Mouse (Mus musculus) kidney, embryonic 14.5 days (tissue): Measurements from ENCODE around the gene Slc38a10. TPM values are rescaled to one million over a fixed set of nuclear protein-coding genes. Genes with fewer than 3 reads are reported as not detected.
A peak's percentile ranks its signal among the peaks of the same experiment; 100 is the strongest.

Source experiments
- ATAC-seq: fragments of 200-750 bp; cut with Nextera tagmentation; 2 replicates; pipeline ENCODE4 v1.8.0; 2017; ENCODE audit warnings: moderate number of reproducible peaks, mild to moderate bottlenecking, moderate TSS enrichment, moderate library complexity; ENCODE audit not compliant: low FRiP score, low TSS enrichment
- H3K27ac ChIP-seq: fragments of 300-500 bp; sonication (generic); 2 replicates; pipeline ENCODE4 v1.5.1; 2014; ENCODE audit warnings: low read depth, mild to moderate bottlenecking, low read length, moderate library complexity, mixed read lengths
- H3K27me3 ChIP-seq: fragments of 300-500 bp; sonication (generic); 2 replicates; pipeline ENCODE4 v1.6.1; 2014; ENCODE audit warnings: mild to moderate bottlenecking, low read length; ENCODE audit not compliant: control insufficient read depth, insufficient read depth
- H3K36me3 ChIP-seq: fragments of 300-500 bp; sonication (generic); 2 replicates; pipeline ENCODE4 v1.6.1; 2014; ENCODE audit warnings: low read length, mixed read lengths; ENCODE audit not compliant: control insufficient read depth, insufficient read depth
- H3K4me1 ChIP-seq: fragments of 300-500 bp; sonication (generic); 2 replicates; pipeline ENCODE4 v1.6.1; 2014; ENCODE audit warnings: low read length, mixed read lengths; ENCODE audit not compliant: control insufficient read depth, insufficient read depth
- H3K4me2 ChIP-seq: fragments of 300-500 bp; sonication (generic); replicated peaks from 2 replicates; pipeline ENCODE4 v1.6.1; 2014; ENCODE audit warnings: low read depth, mild to moderate bottlenecking, low read length
- H3K4me3 ChIP-seq: fragments of 300-500 bp; sonication (generic); 2 replicates; pipeline ENCODE4 v1.5.1; 2014; ENCODE audit warnings: mild to moderate bottlenecking, low read length
- H3K9ac ChIP-seq: fragments of 300-500 bp; sonication (generic); 2 replicates; pipeline ENCODE4 v1.6.1; 2014; ENCODE audit warnings: low read depth, mild to moderate bottlenecking, low read length, moderate library complexity
- H3K9me3 ChIP-seq: fragments of 300-500 bp; sonication (generic); 2 replicates; pipeline ENCODE4 v1.6.1; 2016; ENCODE audit warnings: low read length; ENCODE audit not compliant: control insufficient read depth
- WGBS: fragments of 180-500 bp; shearing (Covaris S2); extraction: QIAGEN DNeasy Blood & Tissue Kit; methylation state at CpG from one replicate; pipeline ENCODE4 v1.1.7; 2014; 5-methylcytosine and 5-hydroxymethylcytosine counted together
- polyA plus RNA-seq: library from polyadenylated mRNA; unstranded; fragments of >200 nt; fragmentation: Nextera tagmentation; extraction: Ambion mirVana; gene quantifications from 2 replicates; pipeline ENCODE4 v1.2.1, GENCODE M21; 2014

Gene Slc38a10
- polyA plus RNA-seq, 1 experiment from 2014 or later, result 81.2 TPM

- ATAC-seq, result no peak
- WGBS, result 35% methylated on average over 5 of the region's 5 CpGs
- Histone ChIP-seq H3K27ac (no peak overlapping the region), H3K36me3 (no peaks in the 10 kb centered on the region), H3K9ac (no peak overlapping the region), H3K4me1 (peaks cover 54% of the 10 kb centered on the region), H3K4me2 (no peak overlapping the region), H3K9me3 (no peaks in the 10 kb centered on the region), H3K27me3 (no peaks in the 10 kb centered on the region), H3K4me3 (no peak overlapping the region)
Measured at GRCm38 (mm10) chr11:120167059-120167458, 15.9 kb upstream of the Slc38a10 start.

- no peaks in the 10 kb centered on the region for H3K36me3 ChIP-seq
- WGBS, result 13% methylated on average over 17 of the region's 17 CpGs
- peaks cover 55% of the 10 kb centered on the region for H3K4me1 ChIP-seq
- H3K9ac ChIP-seq, result peak overlapping the region; percentile 2; the same call in 1 of the 2 replicates
- H3K4me3 ChIP-seq, result no peak overlapping the region
- H3K27ac ChIP-seq, result peak overlapping the region; percentile 81
- peak overlapping the region; percentile 21; the same call in 1 of the 2 replicates for H3K4me2 ChIP-seq
- no peaks in the 10 kb centered on the region for H3K27me3 ChIP-seq
- peak; percentile 78 for ATAC-seq
- H3K9me3 ChIP-seq, result no peaks in the 10 kb centered on the region
Measured at GRCm38 (mm10) chr11:120164471-120165261, 13.5 kb upstream of the Slc38a10 start.

GRCm38 (mm10) chr11:120164028-120164427, 12.9 kb upstream of the Slc38a10 start:
- Histone ChIP-seq H3K4me3 (no peak overlapping the region), H3K36me3 (no peaks in the 10 kb centered on the region), H3K4me2 (no peak overlapping the region; the same call in 1 of the 2 replicates), H3K27ac (peak overlapping the region; percentile 81; the same call in 1 of the 2 replicates), H3K9me3 (no peaks in the 10 kb centered on the region), H3K27me3 (no peaks in the 10 kb centered on the region), H3K9ac (no peak overlapping the region), H3K4me1 (peaks cover 49% of the 10 kb centered on the region)
- 13% methylated on average over 5 of the region's 5 CpGs for WGBS
- peak; percentile 36 for ATAC-seq

- H3K4me1 ChIP-seq, result peaks cover 44% of the 10 kb centered on the region
- H3K27me3 ChIP-seq, result no peaks in the 10 kb centered on the region
- H3K4me2 ChIP-seq, result no peak overlapping the region
- no peaks in the 10 kb centered on the region for H3K9me3 ChIP-seq
- H3K27ac ChIP-seq, result no peak overlapping the region
- H3K36me3 ChIP-seq, result no peaks in the 10 kb centered on the region
- no peak overlapping the region for H3K9ac ChIP-seq
- 97% methylated on average over 3 of the region's 3 CpGs for WGBS
- no peak for ATAC-seq
- no peak overlapping the region for H3K4me3 ChIP-seq
Measured at GRCm38 (mm10) chr11:120163207-120163606, 12.1 kb upstream of the Slc38a10 start.

GRCm38 (mm10) chr11:120161245-120161644, 10.1 kb upstream of the Slc38a10 start:
- Histone ChIP-seq H3K4me1 (peaks cover 27% of the 10 kb centered on the region), H3K9me3 (no peaks in the 10 kb centered on the region), H3K36me3 (no peaks in the 10 kb centered on the region), H3K4me2 (no peak overlapping the region), H3K27me3 (no peaks in the 10 kb centered on the region), H3K4me3 (no peak overlapping the region), H3K27ac (no peak overlapping the region), H3K9ac (no peak overlapping the region)
- ATAC-seq, result no peak
- 40% methylated on average over 4 of the region's 4 CpGs for WGBS

GRCm38 (mm10) chr11:120160478-120160877, 9.3 kb upstream of the Slc38a10 start:
- no peaks in the 10 kb centered on the region for H3K27me3 ChIP-seq
- no peak for ATAC-seq
- no peaks in the 10 kb centered on the region for H3K9me3 ChIP-seq
- no peak overlapping the region for H3K4me2 ChIP-seq
- H3K9ac ChIP-seq, result no peak overlapping the region
- H3K27ac ChIP-seq, result no peak overlapping the region
- 81% methylated on average over 4 of the region's 4 CpGs for WGBS
- H3K36me3 ChIP-seq, result no peaks in the 10 kb centered on the region
- H3K4me3 ChIP-seq, result no peak overlapping the region
- H3K4me1 ChIP-seq, result peaks cover 25% of the 10 kb centered on the region

- H3K36me3 ChIP-seq, result no peaks in the 10 kb centered on the region
- ATAC-seq, result no peak
- no peaks in the 10 kb centered on the region for H3K9me3 ChIP-seq
- peaks cover 18% of the 10 kb centered on the region for H3K4me1 ChIP-seq
- WGBS, result 59% methylated on average over 5 of the region's 5 CpGs
- no peak overlapping the region for H3K4me2 ChIP-seq
- no peak overlapping the region for H3K4me3 ChIP-seq
- H3K9ac ChIP-seq, result no peak overlapping the region
- no peak overlapping the region for H3K27ac ChIP-seq
- H3K27me3 ChIP-seq, result no peaks in the 10 kb centered on the region
Measured at GRCm38 (mm10) chr11:120159653-120160052, 8.5 kb upstream of the Slc38a10 start.

GRCm38 (mm10) chr11:120158828-120159227, 7.7 kb upstream of the Slc38a10 start:
- Histone ChIP-seq H3K36me3 (no peaks in the 10 kb centered on the region), H3K27me3 (no peaks in the 10 kb centered on the region), H3K4me2 (no peak overlapping the region), H3K9ac (no peak overlapping the region), H3K4me1 (peaks cover 10% of the 10 kb centered on the region; the same call in 1 of the 2 replicates), H3K9me3 (no peaks in the 10 kb centered on the region), H3K27ac (no peak overlapping the region), H3K4me3 (no peak overlapping the region)
- ATAC-seq, result no peak
- 54% methylated on average over 5 of the region's 5 CpGs for WGBS

GRCm38 (mm10) chr11:120150440-120151112, 570 bp downstream of the Slc38a10 start:
- H3K4me2 ChIP-seq, result peak overlapping the region; percentile 55
- peak; percentile 49 for ATAC-seq
- peak overlapping the region; percentile 84 for H3K4me3 ChIP-seq
- H3K4me1 ChIP-seq, result peaks cover 17% of the 10 kb centered on the region
- no peaks in the 10 kb centered on the region for H3K27me3 ChIP-seq
- no peaks in the 10 kb centered on the region; the same call in 1 of the 2 replicates for H3K36me3 ChIP-seq
- H3K9ac ChIP-seq, result peak overlapping the region; percentile 77
- H3K9me3 ChIP-seq, result no peaks in the 10 kb centered on the region
- under 1% methylated on average over 44 of the region's 44 CpGs for WGBS
- peak overlapping the region; percentile 38; the same call in 1 of the 2 replicates for H3K27ac ChIP-seq
